In the genomic region with DNA sequence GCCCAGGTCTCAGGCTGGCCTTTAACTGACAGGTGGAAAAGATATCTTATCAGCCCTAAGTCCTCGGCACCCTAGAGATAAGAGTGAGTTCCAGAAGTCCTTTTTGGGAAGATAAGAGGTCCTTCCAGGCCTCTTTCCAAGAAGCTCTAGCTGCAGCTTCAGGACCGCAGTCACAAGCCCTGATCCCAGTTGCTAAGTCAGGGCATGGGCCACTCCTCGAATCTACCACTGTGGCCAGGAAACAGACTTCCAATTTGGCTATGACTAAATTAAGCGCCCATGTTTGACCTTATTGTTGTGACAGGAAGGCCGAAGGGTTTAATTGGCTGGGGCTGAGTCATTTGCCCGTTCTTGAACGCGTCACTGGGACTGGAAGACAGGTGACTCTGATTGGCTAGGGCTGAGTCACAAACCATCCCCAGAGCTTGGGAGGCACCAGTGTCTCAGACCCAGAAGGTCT, we compare ENCODE assay signal across 13 mouse cellular contexts. TPM values are rescaled to one million over a fixed set of nuclear protein-coding genes. Genes with fewer than 3 reads are reported as not detected.
DNase-seq lines count a peak whose midpoint lies in the region; ATAC-seq and TF ChIP-seq lines count a peak whose summit lies in the region.
"Had no signal": no experiment of that assay in that cellular context is flagged by ENCODE, and none has a peak within 500 bp of the region (broad histone marks: within the 10 kb centered on the region; RNA-seq: fewer than 3 reads in every experiment).

No protein-coding gene starts in this region.

- H3K9ac ChIP-seq in liver, embryonic 11.5 days (ENCODE audit: low read depth, low read length), result no peak overlapping the region
- H3K9ac ChIP-seq: embryonic facial prominence, embryonic 12.5 days; hindbrain, embryonic 12.5 days; neural tube, embryonic 13.5 days had no signal

- no peak for TF ChIP-seq CTCF in kidney, adult 2 months (conservative IDR thresholded peaks at IDR 0.05; ENCODE audit: insufficient read depth, insufficient read length, low read depth, low read length)

- H3K9me3 ChIP-seq in liver, embryonic 11.5 days (ENCODE audit: control insufficient read depth, low read length), result no peaks in the 10 kb centered on the region
- no peaks in the 10 kb centered on the region for H3K9me3 ChIP-seq in forebrain, embryonic 10.5 days
- H3K9me3 ChIP-seq: embryonic facial prominence, embryonic 12.5 days; hindbrain, embryonic 12.5 days; limb, embryonic 10.5 days; neural tube, embryonic 13.5 days had no signal

- no peaks in the 10 kb centered on the region for H3K27me3 ChIP-seq in liver, embryonic 11.5 days (replicated peaks; ENCODE audit: control insufficient read depth, insufficient read depth, low read length)
- H3K27me3 ChIP-seq in forebrain, embryonic 10.5 days (ENCODE audit: poor library complexity, severe bottlenecking), result no peaks in the 10 kb centered on the region
- H3K27me3 ChIP-seq in kidney, adult 2 months (replicated peaks; ENCODE audit: control insufficient read depth, insufficient read depth, low read length), result no peaks in the 10 kb centered on the region
- H3K27me3 ChIP-seq: embryonic facial prominence, embryonic 12.5 days; hindbrain, embryonic 12.5 days; neural tube, embryonic 13.5 days had no signal

- WGBS in liver, embryonic 11.5 days, result 17% methylated on average over 8 of the region's 8 CpGs
- WGBS in forebrain, embryonic 10.5 days, result 81% methylated on average over 8 of the region's 8 CpGs
- WGBS in kidney, adult 2 months, result 54% methylated on average over 8 of the region's 8 CpGs

- no peak overlapping the region for H3K4me3 ChIP-seq in liver, embryonic 11.5 days (ENCODE audit: low read depth, low read length)
- no peak overlapping the region for H3K4me3 ChIP-seq in forebrain, embryonic 10.5 days
- no peak overlapping the region for H3K4me3 ChIP-seq in kidney, adult 2 months (ENCODE audit: insufficient read depth, low read depth, low read length)
- H3K4me3 ChIP-seq: embryonic facial prominence, embryonic 12.5 days; hindbrain, embryonic 12.5 days; limb, embryonic 10.5 days; neural tube, embryonic 13.5 days had no signal

- DNase-seq in 3134 (ENCODE audit: extremely low read depth, insufficient read length, low spot score), result peak; percentile 58
- peak; percentile 83 for DNase-seq in 416B (ENCODE audit: low read depth)
- DNase-seq in brain, adult 2 months (ENCODE audit: low read depth, low spot score), result peak; percentile 55
- DNase-seq in liver, embryonic 11.5 days (ENCODE audit: low spot score), result no peak
- DNase-seq in forebrain, embryonic 10.5 days (ENCODE audit: extremely low spot score, low spot score), result no peak
- no peak for DNase-seq in urinary bladder, postnatal 10 days (ENCODE audit: low spot score)
- no peak for DNase-seq in kidney, adult 2 months
- DNase-seq: kidney, postnatal 36 days had no signal

- TF ChIP-seq POLR2A in kidney, adult 2 months (IDR thresholded peaks at IDR 0.05; ENCODE audit: low read depth, low read length), result no peak

- peak; percentile 61 for ATAC-seq in liver, embryonic 11.5 days (replicated peaks; ENCODE audit: low FRiP score)

- no peak overlapping the region for H3K27ac ChIP-seq in liver, embryonic 11.5 days (ENCODE audit: low read depth, low read length)
- H3K27ac ChIP-seq in forebrain, embryonic 10.5 days, result no peak overlapping the region
- H3K27ac ChIP-seq in kidney, adult 2 months (ENCODE audit: insufficient read depth, low read depth, low read length), result no peak overlapping the region
- H3K27ac ChIP-seq: embryonic facial prominence, embryonic 12.5 days; hindbrain, embryonic 12.5 days; limb, embryonic 10.5 days; neural tube, embryonic 13.5 days had no signal

- peaks cover 15% of the 10 kb centered on the region for H3K4me1 ChIP-seq in liver, embryonic 11.5 days (replicated peaks; ENCODE audit: control insufficient read depth, insufficient read depth, low read length)
- peaks cover 11% of the 10 kb centered on the region for H3K4me1 ChIP-seq in forebrain, embryonic 10.5 days
- H3K4me1 ChIP-seq in kidney, adult 2 months (ENCODE audit: control insufficient read depth, insufficient read depth, low read length), result no peaks in the 10 kb centered on the region
- H3K4me1 ChIP-seq: hindbrain, embryonic 12.5 days; neural tube, embryonic 13.5 days had no signal

- peak overlapping the region; percentile 1; the same call in 1 of the 2 replicates for H3K4me2 ChIP-seq in liver, embryonic 11.5 days
- H3K4me2 ChIP-seq: embryonic facial prominence, embryonic 12.5 days; hindbrain, embryonic 12.5 days; neural tube, embryonic 13.5 days had no signal

- H3K36me3 ChIP-seq in liver, embryonic 11.5 days (ENCODE audit: control insufficient read depth, insufficient read depth, low read length), result no peaks in the 10 kb centered on the region
- H3K36me3 ChIP-seq in forebrain, embryonic 10.5 days (replicated peaks), result no peaks in the 10 kb centered on the region
- H3K36me3 ChIP-seq in kidney, adult 2 months (ENCODE audit: control insufficient read depth, insufficient read depth, low read length), result no peaks in the 10 kb centered on the region
- H3K36me3 ChIP-seq: embryonic facial prominence, embryonic 12.5 days; hindbrain, embryonic 12.5 days; limb, embryonic 10.5 days; neural tube, embryonic 13.5 days had no signal

RNA-seq across cellular contexts. Expression of gene BC017158, which starts 12.3 kb away (rescaled TPM):
- polyA plus RNA-seq in liver, embryonic 11.5 days (2014; fragmentation: Nextera tagmentation; extraction: Ambion mirVana), result 38.2 and 42.3 TPM in 2 replicates
- 22.0 and 26.2 TPM in 2 replicates for polyA plus RNA-seq in forebrain, embryonic 10.5 days (2016; fragmentation: Nextera tagmentation; extraction: Ambion mirVana)
- 29.4 and 37.8 TPM in 2 replicates for polyA plus RNA-seq in kidney, adult 2 months (2012; rRNA removed)

RNA-seq across cellular contexts. Expression of gene Slc5a2, which starts 44.8 kb away (rescaled TPM):
- 2.1 and 3.0 TPM in 2 replicates for polyA plus RNA-seq in liver, embryonic 11.5 days (2014; fragmentation: Nextera tagmentation; extraction: Ambion mirVana)
- polyA plus RNA-seq in forebrain, embryonic 10.5 days (2016; fragmentation: Nextera tagmentation; extraction: Ambion mirVana), result 0.28 TPM in 1 of 2 replicates, not detected in the other
- polyA plus RNA-seq in kidney, adult 2 months (2012; rRNA removed), result 1,002 and 1,068 TPM in 2 replicates
- polyA plus RNA-seq: hindbrain, embryonic 12.5 days; neural tube, embryonic 13.5 days; small intestine, adult 2 months had no signal

Comparison
In these comparisons a context has a peak if more than half of its experiments do, and no peak if none do; other contexts are left out.
1. DNase-seq: peak in 3134 (single experiment), 416B (single experiment) and brain, adult 2 months (single experiment); none in liver, embryonic 11.5 days (single experiment), forebrain, embryonic 10.5 days (single experiment), urinary bladder, postnatal 10 days (single experiment) and kidney, adult 2 months (single experiment).
2. RNA of gene Slc5a2, which starts 44.8 kb away (polyA plus RNA-seq): 1,002 to 1,068 TPM in kidney, adult 2 months; 2.1 to 3.0 TPM in liver, embryonic 11.5 days and 0.28 TPM in forebrain, embryonic 10.5 days; every median in the first group is over 100 times any median in the second.